Mouse (Mus musculus): ENCODE data around the gene Cacna1a. TPM values are rescaled to one million over a fixed set of nuclear protein-coding genes. Genes with fewer than 3 reads are reported as not detected.

Cacna1a gene
- polyA plus RNA-seq, 1 experiment from 2014 or later = 8.3 TPM

- Histone ChIP-seq H3K9ac (peak overlapping the region; percentile 52), H3K27me3 (peaks cover 81% of the 10 kb centered on the region), H3K4me3 (peak overlapping the region; percentile 73), H3K9me3 (replicated peaks) (peaks cover 4% of the 10 kb centered on the region; the same call in 1 of the 2 replicates), H3K4me2 (peak overlapping the region; percentile 99), H3K4me1 (replicated peaks) (peaks cover 9% of the 10 kb centered on the region), H3K36me3 (no peaks in the 10 kb centered on the region), H3K27ac (peak overlapping the region; percentile 14; the same call in 1 of the 2 replicates)
- 3% methylated on average over 72 of the region's 72 CpGs for WGBS
- ATAC-seq (replicated peaks; ENCODE audit: insufficient number of reproducible peaks, insufficient read depth, low FRiP score, low read depth) = peak; percentile 51
These were observed 25.9 kb downstream of the Cacna1a start for GRCm38 (mm10) chr8:84413886-84414851.

- H3K4me2 ChIP-seq = peak overlapping the region; percentile 99
- H3K4me1 ChIP-seq (replicated peaks) = peaks cover 9% of the 10 kb centered on the region
- no peaks in the 10 kb centered on the region for H3K36me3 ChIP-seq
- under 1% methylated on average over 19 of the region's 20 CpGs for WGBS
- peaks cover 4% of the 10 kb centered on the region; the same call in 1 of the 2 replicates for H3K9me3 ChIP-seq (replicated peaks)
- ATAC-seq (replicated peaks; ENCODE audit: insufficient number of reproducible peaks, insufficient read depth, low FRiP score, low read depth) = no peak
- peak overlapping the region; percentile 73 for H3K4me3 ChIP-seq
- H3K27me3 ChIP-seq = peaks cover 81% of the 10 kb centered on the region
- no peak overlapping the region; the same call in 1 of the 2 replicates for H3K27ac ChIP-seq
- peak overlapping the region; percentile 52 for H3K9ac ChIP-seq
These were observed 26.7 kb downstream of the Cacna1a start for GRCm38 (mm10) chr8:84414918-84415317.

- Histone ChIP-seq H3K27ac (no peak overlapping the region), H3K9me3 (replicated peaks) (peaks cover 4% of the 10 kb centered on the region; the same call in 1 of the 2 replicates), H3K36me3 (no peaks in the 10 kb centered on the region), H3K4me1 (replicated peaks) (peaks cover 9% of the 10 kb centered on the region), H3K4me3 (peak overlapping the region; percentile 73), H3K27me3 (peaks cover 80% of the 10 kb centered on the region), H3K4me2 (peak overlapping the region; percentile 99), H3K9ac (peak overlapping the region; percentile 52)
- ATAC-seq (replicated peaks; ENCODE audit: insufficient number of reproducible peaks, insufficient read depth, low FRiP score, low read depth) = peak; percentile 41
- under 1% methylated on average over 45 of the region's 64 CpGs for WGBS
These were observed 27.2 kb downstream of the Cacna1a start for GRCm38 (mm10) chr8:84415378-84415898.

GRCm38 (mm10) chr8:84416041-84416440 lies 27.8 kb downstream of the Cacna1a start:
- Histone ChIP-seq H3K27me3 (peaks cover 80% of the 10 kb centered on the region), H3K4me1 (replicated peaks) (peaks cover 9% of the 10 kb centered on the region), H3K36me3 (no peaks in the 10 kb centered on the region), H3K9me3 (replicated peaks) (peaks cover 4% of the 10 kb centered on the region; the same call in 1 of the 2 replicates), H3K9ac (no peak overlapping the region), H3K27ac (no peak overlapping the region), H3K4me2 (peak overlapping the region; percentile 99), H3K4me3 (peak overlapping the region; percentile 73)
- no peak for ATAC-seq (replicated peaks; ENCODE audit: insufficient number of reproducible peaks, insufficient read depth, low FRiP score, low read depth)
- WGBS = 26% methylated on average over 14 of the region's 14 CpGs

GRCm38 (mm10) chr8:84416915-84417314 lies 28.7 kb downstream of the Cacna1a start:
- H3K4me1 ChIP-seq (replicated peaks) = peaks cover 9% of the 10 kb centered on the region
- H3K27me3 ChIP-seq = peaks cover 72% of the 10 kb centered on the region
- H3K36me3 ChIP-seq = no peaks in the 10 kb centered on the region
- 74% methylated on average over 6 of the region's 6 CpGs for WGBS
- no peak overlapping the region for H3K4me2 ChIP-seq
- no peak overlapping the region for H3K9ac ChIP-seq
- peaks cover 4% of the 10 kb centered on the region; the same call in 1 of the 2 replicates for H3K9me3 ChIP-seq (replicated peaks)
- H3K27ac ChIP-seq = no peak overlapping the region
- no peak overlapping the region for H3K4me3 ChIP-seq
- ATAC-seq (replicated peaks; ENCODE audit: insufficient number of reproducible peaks, insufficient read depth, low FRiP score, low read depth) = no peak

- no peak for ATAC-seq (replicated peaks; ENCODE audit: insufficient number of reproducible peaks, insufficient read depth, low FRiP score, low read depth)
- Histone ChIP-seq H3K4me3 (no peak overlapping the region), H3K9ac (no peak overlapping the region), H3K27ac (no peak overlapping the region), H3K36me3 (no peaks in the 10 kb centered on the region), H3K27me3 (peaks cover 63% of the 10 kb centered on the region), H3K4me2 (no peak overlapping the region), H3K4me1 (replicated peaks) (peaks cover 9% of the 10 kb centered on the region), H3K9me3 (replicated peaks) (peaks cover 4% of the 10 kb centered on the region; the same call in 1 of the 2 replicates)
- WGBS = 47% methylated on average over 5 of the region's 5 CpGs
These were observed 29.6 kb downstream of the Cacna1a start for GRCm38 (mm10) chr8:84417840-84418239.

GRCm38 (mm10) chr8:84424426-84424825 lies 36.2 kb downstream of the Cacna1a start:
- 67% methylated on average over 3 of the region's 3 CpGs for WGBS
- H3K4me2 ChIP-seq = no peak overlapping the region
- H3K27ac ChIP-seq = no peak overlapping the region
- no peaks in the 10 kb centered on the region for H3K4me1 ChIP-seq (replicated peaks)
- H3K36me3 ChIP-seq = no peaks in the 10 kb centered on the region
- no peak overlapping the region for H3K9ac ChIP-seq
- no peaks in the 10 kb centered on the region for H3K9me3 ChIP-seq (replicated peaks)
- H3K4me3 ChIP-seq = no peak overlapping the region
- H3K27me3 ChIP-seq = peaks cover 3% of the 10 kb centered on the region
- no peak for ATAC-seq (replicated peaks; ENCODE audit: insufficient number of reproducible peaks, insufficient read depth, low FRiP score, low read depth)

GRCm38 (mm10) chr8:84426087-84426486 lies 37.8 kb downstream of the Cacna1a start:
- H3K27me3 ChIP-seq = peaks cover 3% of the 10 kb centered on the region
- no peak overlapping the region for H3K9ac ChIP-seq
- H3K36me3 ChIP-seq = no peaks in the 10 kb centered on the region
- H3K4me3 ChIP-seq = no peak overlapping the region
- no peaks in the 10 kb centered on the region for H3K9me3 ChIP-seq (replicated peaks)
- WGBS = 82% methylated on average over 7 of the region's 7 CpGs
- no peak overlapping the region for H3K4me2 ChIP-seq
- no peaks in the 10 kb centered on the region for H3K4me1 ChIP-seq (replicated peaks)
- ATAC-seq (replicated peaks; ENCODE audit: insufficient number of reproducible peaks, insufficient read depth, low FRiP score, low read depth) = no peak
- no peak overlapping the region for H3K27ac ChIP-seq

GRCm38 (mm10) chr8:84426582-84426981 lies 38.3 kb downstream of the Cacna1a start:
- Histone ChIP-seq H3K36me3 (no peaks in the 10 kb centered on the region), H3K9me3 (replicated peaks) (no peaks in the 10 kb centered on the region), H3K4me2 (no peak overlapping the region), H3K4me3 (no peak overlapping the region), H3K4me1 (replicated peaks) (no peaks in the 10 kb centered on the region), H3K9ac (no peak overlapping the region), H3K27ac (no peak overlapping the region), H3K27me3 (peaks cover 3% of the 10 kb centered on the region)
- no peak for ATAC-seq (replicated peaks; ENCODE audit: insufficient number of reproducible peaks, insufficient read depth, low FRiP score, low read depth)
- WGBS = 71% methylated on average over 8 of the region's 8 CpGs

- Histone ChIP-seq H3K27me3 (peaks cover 3% of the 10 kb centered on the region), H3K36me3 (no peaks in the 10 kb centered on the region), H3K9me3 (replicated peaks) (no peaks in the 10 kb centered on the region), H3K4me1 (replicated peaks) (no peaks in the 10 kb centered on the region), H3K9ac (no peak overlapping the region), H3K27ac (no peak overlapping the region), H3K4me3 (no peak overlapping the region), H3K4me2 (no peak overlapping the region)
- 53% methylated on average over 5 of the region's 5 CpGs for WGBS
- ATAC-seq (replicated peaks; ENCODE audit: insufficient number of reproducible peaks, insufficient read depth, low FRiP score, low read depth) = no peak
These were observed 39.8 kb downstream of the Cacna1a start for GRCm38 (mm10) chr8:84428034-84428433.

- 41% methylated on average over 4 of the region's 4 CpGs for WGBS
- Histone ChIP-seq H3K27ac (no peak overlapping the region), H3K4me1 (replicated peaks) (no peaks in the 10 kb centered on the region), H3K9ac (no peak overlapping the region), H3K4me3 (no peak overlapping the region), H3K4me2 (no peak overlapping the region), H3K36me3 (no peaks in the 10 kb centered on the region), H3K9me3 (replicated peaks) (no peaks in the 10 kb centered on the region), H3K27me3 (peaks cover 3% of the 10 kb centered on the region)
- no peak for ATAC-seq (replicated peaks; ENCODE audit: insufficient number of reproducible peaks, insufficient read depth, low FRiP score, low read depth)
These were observed 40.8 kb downstream of the Cacna1a start for GRCm38 (mm10) chr8:84429014-84429413.
